Mouse (Mus musculus) cerebellum, adult 2 months (tissue): ENCODE data around the gene Tfip11.

Experiments
- CTCF ChIP-seq: fragments of 200-500 bp; IDR thresholded peaks from 2 replicates; pipeline ENCODE4 v1.5.1; 2011; ENCODE audit warnings: low read depth, mild to moderate bottlenecking, control low read depth, low read length, moderate library complexity, borderline replicate concordance; ENCODE audit not compliant: insufficient read depth
- POLR2A ChIP-seq: fragments of 200-500 bp; IDR thresholded peaks from 2 replicates; pipeline ENCODE4 v1.6.1; 2011; ENCODE audit warnings: low read length, control low read depth, borderline replicate concordance; ENCODE audit not compliant: insufficient read depth

DNA sequence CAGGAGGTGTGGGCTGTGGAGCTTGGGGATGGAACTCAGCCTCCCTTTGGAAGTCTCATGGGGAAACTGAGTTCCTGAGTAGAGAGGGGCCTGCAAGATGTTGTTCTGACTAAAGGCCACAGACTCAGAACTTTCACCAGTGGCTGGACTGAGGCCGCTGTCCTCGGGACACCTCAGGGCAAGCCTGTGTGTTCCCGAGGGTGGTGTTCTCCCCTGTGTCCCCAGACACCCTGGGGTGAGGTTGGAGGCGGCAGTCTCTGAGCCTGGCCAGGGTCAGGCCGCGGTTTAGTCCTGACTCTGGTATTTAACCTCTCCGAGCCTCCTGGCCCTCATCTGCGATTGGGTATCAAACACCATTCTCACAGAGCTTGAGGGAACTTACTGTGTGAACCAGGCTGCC, 30.6 kb upstream of the Tfip11 start:
- TF ChIP-seq POLR2A (no peak), CTCF (no peak)
